Mouse (Mus musculus) bone marrow, adult 2 months (tissue): Measurements from ENCODE around the gene Dmap1.

ENCODE experiments used
- CTCF ChIP-seq: fragments of 200-500 bp; IDR thresholded peaks from 2 replicates; pipeline ENCODE4 v1.5.1; 2011; ENCODE audit warnings: low read length, control low read depth; ENCODE audit not compliant: control insufficient read depth, insufficient read depth
- POLR2A ChIP-seq: fragments of 200-500 bp; IDR thresholded peaks from 2 replicates; pipeline ENCODE4 v1.6.1; 2011; ENCODE audit warnings: low read depth, mild to moderate bottlenecking, control low read depth, low read length, borderline replicate concordance; ENCODE audit not compliant: control insufficient read depth

DNA sequence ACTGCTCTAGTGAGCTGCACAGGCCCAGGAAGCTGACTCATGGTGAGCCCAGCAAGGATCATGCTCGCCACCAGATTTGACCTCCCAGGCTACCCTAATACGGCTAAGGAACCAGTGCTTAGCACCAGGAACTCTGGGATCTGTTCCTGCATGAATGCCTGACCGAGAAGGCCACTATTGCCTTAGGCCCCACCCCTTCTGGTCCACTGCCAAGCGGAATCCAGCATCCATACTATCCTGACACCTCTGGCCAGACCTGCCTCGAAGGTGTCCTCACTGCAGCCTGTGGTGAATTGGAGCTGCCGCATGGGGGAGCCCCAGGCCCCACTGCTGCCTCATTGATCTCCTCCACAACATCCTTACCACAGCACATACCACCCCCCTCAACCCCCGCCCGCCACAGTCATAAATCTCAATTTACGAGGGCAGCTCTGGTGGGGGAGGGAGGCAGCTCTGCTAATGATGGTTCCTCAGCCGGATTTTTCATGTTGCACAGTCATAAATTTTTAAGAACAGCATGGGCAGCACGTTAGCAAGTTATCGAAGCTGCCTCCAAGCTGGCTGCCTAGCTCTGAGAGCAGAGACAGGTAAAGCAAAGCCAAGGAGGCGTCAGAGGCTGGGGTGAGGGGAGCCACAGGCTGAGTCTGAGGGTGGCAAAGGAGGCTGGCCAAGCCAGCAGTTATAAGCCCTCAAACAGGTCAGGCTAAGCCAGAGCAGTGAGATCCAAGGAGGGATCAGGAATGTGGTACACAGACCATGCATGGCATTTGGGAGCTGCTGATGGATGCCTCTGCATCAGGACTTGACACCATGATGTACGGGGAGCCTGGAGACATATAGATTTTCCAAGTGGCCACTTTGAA is 23.3 kb downstream of the Dmap1 start:
- peak; percentile 31; the same call in 1 of the 2 replicates for TF ChIP-seq CTCF
- no peak for TF ChIP-seq POLR2A
